Mouse (Mus musculus): ENCODE data around the gene Rnf34. TPM values are rescaled to one million over a fixed set of nuclear protein-coding genes. Genes with fewer than 3 reads are reported as not detected.
A peak's percentile ranks its signal among the peaks of the same experiment; 100 is the strongest.

Rnf34 gene
- total RNA-seq, 1 experiment, result 26.1 TPM

GRCm38 (mm10) chr5:122920557-122920956 lies 70.7 kb downstream of the Rnf34 start:
- peak overlapping the region; percentile 84; the same call in 1 of the 2 replicates for H3K27ac ChIP-seq (ENCODE audit: insufficient read depth, low read depth, low read length, poor library complexity, severe bottlenecking)
- TF ChIP-seq ZC3H11A (IDR thresholded peaks at IDR 0.05; ENCODE audit: borderline replicate concordance, low read depth, low read length), result no peak
- TF ChIP-seq HCFC1 (IDR thresholded peaks at IDR 0.05; ENCODE audit: borderline replicate concordance, insufficient read depth, low read length), result no peak
- TF ChIP-seq CHD2 (IDR thresholded peaks at IDR 0.05; ENCODE audit: low read depth, low read length), result no peak
- TF ChIP-seq ZNF384 (IDR thresholded peaks at IDR 0.05; ENCODE audit: low read depth, low read length), result no peak
- no peak for TF ChIP-seq MAFK (IDR thresholded peaks at IDR 0.05; ENCODE audit: insufficient read depth, low read depth, low read length)

More at GRCm38 (mm10) chr5:122920557-122920956, 70.7 kb downstream of the Rnf34 start:
- no peak for DNase-seq (ENCODE audit: low read depth, low spot score)
- in situ Hi-C loops (cut with MboI; ENCODE audit: low sequenced_read_pairs in 2 of 2, unreplicated experiment in 2 of 2), result no loop called here
- H3K9me3 ChIP-seq (ENCODE audit: control insufficient read depth, insufficient read depth, low read depth, low read length), result no peaks in the 10 kb centered on the region
- H3K36me3 ChIP-seq (ENCODE audit: control insufficient read depth, insufficient read depth, low read length, poor library complexity, severe bottlenecking), result no peaks in the 10 kb centered on the region; the same call in none of the 2 replicates
- H3K4me3 ChIP-seq (ENCODE audit: insufficient read depth in 1 of 2, low read depth in 1 of 2, low read length in 2 of 2, poor library complexity in 1 of 2, severe bottlenecking in 1 of 2), result peak overlapping the region in 1 of 2 experiments; percentile 52; a peak in 1 of 4 replicates
- peak overlapping the region; percentile 19; the same call in 1 of the 2 replicates for H3K9ac ChIP-seq (ENCODE audit: insufficient read depth, low read depth, low read length, poor library complexity, severe bottlenecking)
- H3K4me1 ChIP-seq (ENCODE audit: control insufficient read depth in 2 of 2, insufficient read depth in 2 of 2, low read length in 2 of 2, poor library complexity in 1 of 2), result peaks cover 5 to 15% of the 10 kb centered on the region in 2 experiments; a peak in 3 of 4 replicates

Other genes starting within 250 kb of the Rnf34 start
- gene Ift81, start 235.5 kb upstream of the Rnf34 start, total RNA-seq (2012; rRNA removed), result 6.4 and 7.4 TPM in 2 replicates
- 10.5 and 13.5 TPM in 2 replicates for gene P2rx7, start 206.1 kb upstream of the Rnf34 start, total RNA-seq (2012; rRNA removed)
- gene P2rx4, start 142.5 kb upstream of the Rnf34 start, total RNA-seq (2012; rRNA removed), result 7.5 and 12.6 TPM in 2 replicates
- gene Camkk2, start 70.6 kb upstream of the Rnf34 start, total RNA-seq (2012; rRNA removed), result 12.7 and 16.1 TPM in 2 replicates
- 285 and 344 TPM in 2 replicates for gene Anapc5, start 28.7 kb upstream of the Rnf34 start, total RNA-seq (2012; rRNA removed)
- gene Kdm2b, start 139.8 kb downstream of the Rnf34 start, total RNA-seq (2012; rRNA removed), result 66.1 and 68.6 TPM in 2 replicates
- 20.0 and 33.4 TPM in 2 replicates for gene Orai1, start 165.0 kb downstream of the Rnf34 start, total RNA-seq (2012; rRNA removed)
- gene Morn3, start 197.0 kb downstream of the Rnf34 start, total RNA-seq (2012; rRNA removed), result 0.62 and 0.63 TPM in 2 replicates
- gene Tmem120b, start 218.4 kb downstream of the Rnf34 start, total RNA-seq (2012; rRNA removed), result 21.9 and 29.4 TPM in 2 replicates

All from ES-E14 (cell line).